Mouse (Mus musculus): ENCODE measurements around the gene Stk26. TPM values are rescaled to one million over a fixed set of nuclear protein-coding genes. Genes with fewer than 3 reads are reported as not detected.

Stk26 gene
- polyA plus RNA-seq, 1 experiment from 2014 or later: 2.6 TPM

DNA sequence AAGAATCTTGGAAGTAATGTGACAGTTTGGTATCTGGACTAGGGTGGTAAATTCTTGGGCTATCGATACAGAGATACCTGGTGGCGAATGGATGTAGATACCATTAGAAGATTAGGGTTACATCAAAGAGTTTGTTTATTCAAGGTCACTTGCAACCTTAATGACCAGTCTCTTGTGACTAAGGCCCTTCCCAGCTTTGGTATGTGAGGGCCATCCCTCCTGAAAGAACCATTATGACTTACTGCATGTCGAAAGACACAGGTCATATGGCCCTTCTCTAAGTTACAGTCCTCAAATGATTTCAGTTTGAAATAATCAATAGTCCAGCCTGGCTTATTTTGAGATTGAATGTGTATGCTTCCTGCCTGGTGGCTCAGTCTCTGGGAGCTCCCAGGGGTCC is 96.3 kb downstream of the Stk26 start:
- Histone ChIP-seq H3K4me3 (replicated peaks) (no peak overlapping the region), H3K9me3 (no peaks in the 10 kb centered on the region), H3K4me1 (no peaks in the 10 kb centered on the region), H3K9ac (no peak overlapping the region), H3K4me2 (no peak overlapping the region), H3K27ac (no peak overlapping the region), H3K36me3 (replicated peaks) (no peaks in the 10 kb centered on the region), H3K27me3 (no peaks in the 10 kb centered on the region)
- 90% methylated on average over 3 of the region's 3 CpGs for WGBS
- ATAC-seq (ENCODE audit: low FRiP score): no peak

DNA sequence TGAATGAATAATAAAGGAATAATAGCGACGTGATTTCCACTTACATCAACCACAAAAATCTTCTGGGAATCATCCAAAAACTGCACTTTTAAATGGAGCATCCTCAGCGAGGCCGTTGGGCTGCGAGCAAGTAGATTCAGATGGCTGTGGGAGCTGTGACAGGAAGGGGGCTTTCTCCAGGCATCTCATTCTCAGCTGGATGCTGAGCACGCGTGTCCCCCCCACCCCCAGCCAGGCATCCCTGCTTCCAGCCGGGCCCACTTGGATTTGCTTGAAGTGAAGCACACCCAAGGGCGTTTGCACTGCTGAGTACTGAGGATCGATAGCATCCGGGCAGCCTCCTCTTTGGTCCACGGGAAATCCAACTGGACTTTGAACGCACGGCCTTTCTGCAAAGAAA is 101.8 kb downstream of the Stk26 start, which contains the start of gene Frmd7:
TSS of gene Frmd7 (minus strand) at position 101 of the 400 bp plus-strand sequence.
- WGBS: 73% methylated on average over 14 of the region's 14 CpGs
- H3K9ac ChIP-seq: no peak within 1 kb of the TSS
- H3K4me3 ChIP-seq (replicated peaks): no peak within 1 kb of the TSS
- H3K4me1 ChIP-seq: no peaks in the 10 kb centered on the region
- no peak for ATAC-seq (ENCODE audit: low FRiP score)
- H3K4me2 ChIP-seq: no peak within 1 kb of the TSS
- no peak within 1 kb of the TSS for H3K27ac ChIP-seq
- H3K9me3 ChIP-seq: no peaks in the 10 kb centered on the region
- no peaks in the 10 kb centered on the region for H3K36me3 ChIP-seq (replicated peaks)
- H3K27me3 ChIP-seq: no peaks in the 10 kb centered on the region

Other genes starting within 250 kb of the Stk26 start
- gene Frmd7, start 101.7 kb downstream of the Stk26 start, polyA plus RNA-seq (2016; fragmentation: Nextera tagmentation; extraction: Ambion mirVana): not detected in 2 replicates
- 22.9 and 23.2 TPM in 2 replicates for gene Rap2c, start 177.0 kb downstream of the Stk26 start, polyA plus RNA-seq (2016; fragmentation: Nextera tagmentation; extraction: Ambion mirVana)

All from forebrain, embryonic 12.5 days (tissue).